9 mouse cellular contexts compared by ENCODE assay signal in the genomic region with DNA sequence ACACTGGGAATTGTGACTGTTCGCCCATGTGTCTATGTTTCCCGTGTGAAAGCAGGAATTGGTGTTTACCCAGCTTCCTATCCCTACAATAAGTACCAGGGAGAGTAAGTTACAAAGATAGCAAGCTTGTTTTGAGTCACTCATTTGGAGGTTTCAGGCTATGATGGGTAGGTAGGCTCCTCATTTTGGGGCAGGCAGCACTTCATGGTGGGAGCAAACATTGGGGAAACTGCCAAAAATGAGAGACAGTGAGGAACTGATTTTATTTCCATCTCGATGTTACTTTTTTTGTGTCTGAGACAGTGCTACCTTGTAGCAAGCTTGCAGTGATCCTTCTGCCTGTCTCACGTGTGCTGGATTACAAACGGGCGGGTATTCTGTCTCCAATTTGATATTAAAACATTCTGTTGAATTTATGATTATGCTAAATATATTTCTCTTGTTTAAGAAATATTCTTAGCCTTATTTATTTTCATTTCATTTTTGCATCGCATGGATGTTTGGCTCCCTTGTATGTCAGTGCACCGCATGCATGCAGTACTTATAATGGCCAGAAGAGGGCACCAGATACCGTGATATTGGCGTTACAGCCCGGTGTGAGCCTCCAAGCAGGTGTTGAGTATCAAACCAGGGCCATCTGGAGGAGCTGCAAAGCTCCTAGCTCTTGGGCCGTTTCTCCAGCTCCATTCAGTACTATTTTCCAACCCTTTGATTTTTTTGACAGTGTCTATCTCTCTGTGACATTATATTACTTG.
A peak's percentile ranks its signal among the peaks of the same experiment; 100 is the strongest.
DNase-seq lines count a peak whose midpoint lies in the region; ATAC-seq and TF ChIP-seq lines count a peak whose summit lies in the region.
"Had no signal": no experiment of that assay in that cellular context is flagged by ENCODE, and none has a peak within 500 bp of the region (broad histone marks: within the 10 kb centered on the region; RNA-seq: fewer than 3 reads in every experiment).

No protein-coding gene starts in this region.

- no peaks in the 10 kb centered on the region for H3K27me3 ChIP-seq in liver, embryonic 14.5 days (ENCODE audit: control insufficient read depth, insufficient read depth, low read length)
- H3K27me3 ChIP-seq in hindbrain, embryonic 16.5 days (replicated peaks; ENCODE audit: control insufficient read depth, insufficient read depth, low read length) = no peaks in the 10 kb centered on the region
- H3K27me3 ChIP-seq: hindbrain, embryonic 15.5 days had no signal

- DNase-seq in spleen, adult 12 weeks (ENCODE audit: low spot score) = peak; percentile 4
- DNase-seq in spleen, postnatal 36 days (ENCODE audit: low spot score in 2 of 2) = no peak
- DNase-seq in adrenal gland, adult 8-10 months = peak; percentile 5
- DNase-seq in embryo, embryonic 11 days = peak; percentile 46
- DNase-seq in kidney, postnatal 10 days = peak; percentile 70
- DNase-seq in liver, embryonic 14.5 days (ENCODE audit: low read depth in 3 of 3, low spot score in 3 of 3) = no peak
- peak; percentile 62 for DNase-seq in right cerebral cortex, postnatal 14 days

- H3K4me1 ChIP-seq in liver, embryonic 14.5 days (replicated peaks; ENCODE audit: control insufficient read depth in 2 of 2, insufficient read depth in 2 of 2, low read length in 1 of 2) = no peaks in the 10 kb centered on the region
- no peaks in the 10 kb centered on the region for H3K4me1 ChIP-seq in hindbrain, embryonic 16.5 days (ENCODE audit: control insufficient read depth, insufficient read depth, low read depth, low read length)
- H3K4me1 ChIP-seq: hindbrain, embryonic 15.5 days had no signal

- no peaks in the 10 kb centered on the region for H3K9me3 ChIP-seq in liver, embryonic 14.5 days (ENCODE audit: control insufficient read depth, low read length)
- no peaks in the 10 kb centered on the region for H3K9me3 ChIP-seq in hindbrain, embryonic 16.5 days (ENCODE audit: control insufficient read depth, low read length)
- H3K9me3 ChIP-seq: hindbrain, embryonic 15.5 days had no signal

- no peak overlapping the region for H3K27ac ChIP-seq in liver, embryonic 14.5 days
- no peak overlapping the region for H3K27ac ChIP-seq in hindbrain, embryonic 16.5 days (ENCODE audit: low read depth, low read length)
- H3K27ac ChIP-seq: hindbrain, embryonic 15.5 days had no signal

- no peak for TF ChIP-seq EP300 in liver, embryonic 14.5 days (IDR thresholded peaks at IDR 0.05; ENCODE audit: low read depth)

- no peaks in the 10 kb centered on the region for H3K36me3 ChIP-seq in liver, embryonic 14.5 days (replicated peaks; ENCODE audit: control insufficient read depth, insufficient read depth, low read depth)
- no peaks in the 10 kb centered on the region for H3K36me3 ChIP-seq in hindbrain, embryonic 16.5 days (ENCODE audit: control insufficient read depth, insufficient read depth, low read length)
- H3K36me3 ChIP-seq: hindbrain, embryonic 15.5 days had no signal

- 23% methylated on average over 12 of the region's 12 CpGs for WGBS in liver, embryonic 14.5 days (ENCODE audit: insufficient replicate concordance)
- WGBS in hindbrain, embryonic 16.5 days = 44% methylated on average over 12 of the region's 12 CpGs

- H3K4me2 ChIP-seq in liver, embryonic 14.5 days (ENCODE audit: low read depth) = no peak overlapping the region
- H3K4me2 ChIP-seq in hindbrain, embryonic 16.5 days (ENCODE audit: low read length) = no peak overlapping the region
- H3K4me2 ChIP-seq: hindbrain, embryonic 15.5 days had no signal

- no peak for ATAC-seq in liver, embryonic 14.5 days (ENCODE audit: insufficient read depth)
- no peak for ATAC-seq in hindbrain, embryonic 16.5 days

- no peak overlapping the region for H3K9ac ChIP-seq in liver, embryonic 14.5 days (replicated peaks)
- H3K9ac ChIP-seq in hindbrain, embryonic 16.5 days (ENCODE audit: low read depth, low read length) = no peak overlapping the region
- H3K9ac ChIP-seq: hindbrain, embryonic 15.5 days had no signal

- peak; percentile 85 for TF ChIP-seq CTCF in liver, embryonic 14.5 days (IDR thresholded peaks at IDR 0.05; ENCODE audit: low read depth)

- no peak overlapping the region for H3K4me3 ChIP-seq in liver, embryonic 14.5 days (ENCODE audit: insufficient read depth in 1 of 2, low read depth in 2 of 2, low read length in 2 of 2)
- no peak overlapping the region for H3K4me3 ChIP-seq in hindbrain, embryonic 16.5 days (ENCODE audit: low read length)
- H3K4me3 ChIP-seq: hindbrain, embryonic 15.5 days had no signal

Comparison
In these comparisons a context has a peak if more than half of its experiments do, and no peak if none do; other contexts are left out.
1. DNase-seq: peak in spleen, adult 12 weeks (single experiment), adrenal gland, adult 8-10 months (single experiment), embryo, embryonic 11 days (single experiment), kidney, postnatal 10 days (single experiment) and right cerebral cortex, postnatal 14 days (single experiment); none in spleen, postnatal 36 days (0 of 2) and liver, embryonic 14.5 days (0 of 3).